Mouse (Mus musculus): Measurements from ENCODE around the gene Inpp5d.

Gene Inpp5d

DNA sequence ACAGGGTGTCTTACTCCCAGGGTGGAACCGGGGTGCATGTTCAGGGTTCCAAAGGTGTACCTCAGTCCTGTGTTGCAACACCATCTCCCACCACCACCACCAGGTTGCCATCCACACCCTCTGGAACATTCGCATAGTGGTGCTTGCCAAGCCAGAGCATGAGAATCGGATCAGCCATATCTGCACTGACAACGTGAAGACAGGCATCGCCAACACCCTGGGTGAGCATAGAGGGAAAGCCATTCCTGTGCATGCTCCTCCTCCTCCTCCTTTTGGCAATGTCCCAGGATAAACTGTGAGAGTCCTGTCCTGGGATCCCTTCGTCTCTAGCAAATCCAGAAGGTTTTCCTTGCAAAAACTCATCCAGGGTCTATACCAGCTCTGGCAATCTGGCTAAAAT, 77.9 kb downstream of the Inpp5d start:
- no peak for DNase-seq (ENCODE audit: extremely low read depth, insufficient read length, low spot score)

DNA sequence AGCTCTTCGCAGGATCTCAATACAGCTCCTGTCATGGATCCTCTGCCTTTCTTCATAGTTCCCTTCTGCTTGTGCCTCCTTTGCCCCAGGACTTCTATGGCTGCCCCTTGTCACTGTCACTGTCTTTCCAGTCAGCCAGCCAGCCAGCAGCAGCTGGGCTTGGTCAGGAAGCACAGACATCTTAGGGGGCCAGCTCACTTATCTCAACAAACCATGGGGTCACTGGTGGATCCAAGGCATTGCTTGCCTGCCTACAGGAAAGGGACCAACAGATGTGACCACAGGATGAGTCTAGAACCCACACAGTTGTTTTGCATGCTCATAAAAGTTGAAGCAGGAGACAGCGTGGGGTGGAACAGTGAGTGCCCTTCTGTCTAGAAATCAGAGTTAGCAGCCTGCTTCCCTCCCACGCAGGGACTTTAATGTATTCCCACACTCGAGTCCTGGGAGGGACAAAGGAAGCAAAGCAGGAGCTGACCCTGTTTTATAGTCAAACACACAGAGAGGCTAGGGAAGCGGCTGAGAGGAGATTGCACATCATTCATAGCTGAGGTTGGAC, 79.9 kb downstream of the Inpp5d start:
- no peak for DNase-seq (ENCODE audit: extremely low read depth, insufficient read length, low spot score)

DNA sequence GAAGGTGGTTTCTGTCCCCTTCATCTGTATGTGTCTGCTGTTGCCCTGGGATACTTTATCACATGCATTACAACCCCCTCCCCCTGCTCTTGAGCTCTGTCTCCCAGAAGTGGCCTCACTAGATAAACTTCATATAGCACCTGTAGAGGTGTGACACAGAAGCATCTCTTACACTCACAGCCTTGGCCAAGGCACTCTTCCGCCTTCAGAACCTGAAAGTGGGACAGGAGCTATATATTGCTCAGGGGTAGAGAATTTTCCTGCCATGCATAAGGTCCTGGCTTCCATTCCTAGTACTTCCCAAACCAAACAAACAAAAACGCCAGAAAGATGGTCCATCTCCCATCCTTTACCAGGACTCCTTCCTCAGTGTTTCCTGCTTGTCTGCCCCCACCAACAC, 84.1 kb downstream of the Inpp5d start:
- no peak for DNase-seq (ENCODE audit: extremely low read depth, insufficient read length, low spot score)

DNA sequence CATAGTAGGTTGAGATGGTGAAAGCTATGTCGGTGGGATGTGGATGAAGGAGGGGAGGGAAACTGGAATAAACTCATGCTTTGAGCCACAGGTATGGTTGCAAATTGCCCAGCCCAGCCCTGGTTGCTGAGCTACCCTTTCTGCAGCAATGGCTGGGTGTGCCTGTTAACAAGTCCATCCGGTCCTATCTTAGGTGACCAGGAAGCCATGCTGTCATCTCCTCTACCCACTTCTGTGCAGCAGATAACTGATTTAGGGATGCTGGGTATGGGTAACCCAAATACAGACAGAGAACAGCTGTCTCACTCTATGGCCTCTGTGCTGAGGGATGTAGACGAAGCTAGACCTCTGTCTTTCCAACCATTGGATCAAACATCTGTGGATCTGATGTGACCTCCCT, 86.2 kb downstream of the Inpp5d start:
- DNase-seq (ENCODE audit: extremely low read depth, insufficient read length, low spot score) = no peak

DNA sequence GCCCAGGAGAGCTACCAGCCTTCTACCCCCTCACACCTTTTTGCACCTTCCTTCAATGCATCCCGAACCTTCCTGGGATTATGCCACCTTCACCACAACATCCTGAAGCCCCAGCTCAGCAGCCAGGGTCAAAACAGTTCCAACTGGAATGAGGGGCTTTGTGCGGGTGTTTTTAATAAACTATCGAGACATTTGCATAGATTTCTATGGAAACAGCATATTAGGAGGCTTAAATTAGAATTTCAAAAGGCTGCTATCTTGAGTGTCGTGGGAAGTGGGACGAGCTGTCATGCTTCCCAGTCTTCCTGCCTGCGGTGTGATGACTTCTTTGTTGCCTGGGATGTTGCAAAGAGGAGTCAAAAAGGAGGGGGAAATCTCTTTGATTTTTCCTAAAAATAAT, 88.9 kb downstream of the Inpp5d start:
- no peak for DNase-seq (ENCODE audit: extremely low read depth, insufficient read length, low spot score)

DNA sequence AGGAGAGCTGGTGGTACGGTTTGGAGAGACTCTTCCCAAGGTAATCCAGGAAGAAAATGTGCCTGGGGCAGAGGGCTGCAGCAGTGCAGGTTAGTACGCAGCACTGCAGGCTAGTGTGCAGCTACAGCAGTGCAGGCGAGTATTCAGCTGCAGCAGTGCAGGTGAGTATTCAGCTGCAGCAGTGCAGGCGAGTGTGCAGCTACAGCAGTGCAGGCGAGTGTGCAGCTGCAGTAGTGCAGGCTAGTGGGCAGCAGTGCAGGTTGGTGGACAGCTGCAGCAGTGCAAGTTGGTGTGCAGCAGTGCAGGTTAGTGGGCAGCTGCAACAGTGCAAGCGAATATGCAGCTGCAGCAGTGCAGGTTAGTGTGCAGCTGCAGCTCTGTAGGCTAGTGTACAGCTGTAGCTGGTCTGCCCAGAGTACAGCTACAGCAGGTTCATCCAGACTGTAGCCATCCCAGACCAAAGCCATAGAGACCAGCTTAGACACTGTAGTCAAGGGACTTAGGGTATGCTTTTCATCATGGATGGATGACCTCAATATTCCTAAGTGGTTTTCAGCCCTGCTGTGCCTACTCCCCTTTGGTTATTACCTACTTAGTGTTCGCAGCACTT, 89.7 kb downstream of the Inpp5d start:
- DNase-seq (ENCODE audit: extremely low read depth, insufficient read length, low spot score) = no peak

DNA sequence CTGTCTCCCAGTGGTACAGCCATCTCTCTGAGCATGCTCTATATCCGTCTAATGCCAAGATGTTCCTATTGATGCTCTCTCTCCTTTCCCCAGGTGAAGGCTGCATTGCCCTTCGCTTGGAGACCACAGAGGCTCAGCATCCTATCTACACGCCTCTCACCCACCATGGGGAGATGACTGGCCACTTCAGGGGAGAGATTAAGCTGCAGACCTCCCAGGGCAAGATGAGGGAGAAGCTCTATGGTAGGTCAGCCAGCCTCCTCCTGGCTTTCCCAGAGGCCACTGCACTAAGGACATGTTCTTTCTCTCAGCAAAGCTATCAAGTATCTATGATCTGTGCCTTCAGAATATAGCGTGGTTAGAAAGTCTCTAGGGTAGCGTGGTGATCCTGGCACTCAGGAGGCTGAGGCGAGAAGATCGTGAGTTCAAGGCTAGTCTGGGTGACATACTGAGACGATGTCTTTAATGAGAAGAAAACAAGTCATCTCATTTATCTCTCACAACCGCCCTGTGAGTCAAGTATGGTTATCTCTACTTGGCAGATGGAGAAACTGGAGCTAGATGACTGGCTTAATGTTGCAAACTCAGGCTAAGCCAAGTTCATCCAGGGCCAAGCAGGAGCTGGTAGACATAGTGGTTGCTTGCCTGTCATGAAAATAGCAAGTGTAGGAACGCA, 92.0 kb downstream of the Inpp5d start:
- no peak for DNase-seq (ENCODE audit: extremely low read depth, insufficient read length, low spot score)

DNA sequence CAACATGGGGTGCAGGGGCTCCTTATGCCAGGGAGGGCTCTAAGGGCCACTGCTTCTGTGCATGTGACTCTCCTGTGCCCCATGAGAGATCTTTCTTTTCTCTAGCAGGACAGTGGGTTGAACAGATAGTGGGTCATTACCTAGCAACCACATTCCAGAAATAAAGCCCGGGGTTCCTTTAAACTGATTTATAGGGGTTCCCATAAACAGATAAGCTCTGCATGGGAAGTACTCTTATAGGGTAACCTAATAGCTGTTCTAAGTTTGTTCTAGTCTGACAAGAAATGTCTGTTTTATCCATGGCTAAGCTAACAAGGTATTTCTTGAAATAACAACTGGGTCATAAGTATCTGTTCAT, 92.5 kb downstream of the Inpp5d start:
- DNase-seq (ENCODE audit: extremely low read depth, insufficient read length, low spot score) = no peak

DNA sequence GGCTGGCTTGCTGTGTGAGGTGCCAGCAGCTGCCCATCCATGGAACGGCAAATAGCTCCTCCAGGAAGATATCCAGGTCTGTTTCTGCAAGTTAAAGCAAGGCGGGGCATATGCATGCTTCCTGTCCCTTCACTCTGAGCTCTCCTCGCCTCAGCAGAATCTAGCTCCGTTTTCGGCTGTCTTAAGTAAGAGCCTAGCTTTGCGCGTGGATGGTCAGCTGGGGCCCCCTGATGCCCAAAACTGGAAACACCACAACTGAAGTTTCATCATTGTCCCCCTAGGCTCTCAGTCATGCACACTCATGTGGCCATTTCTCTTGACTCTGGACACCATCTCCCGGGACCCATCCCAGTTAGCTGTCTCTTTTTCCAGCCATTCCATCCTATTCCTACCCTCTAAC, 101.3 kb downstream of the Inpp5d start:
- DNase-seq (ENCODE audit: extremely low read depth, insufficient read length, low spot score) = peak; percentile 56

DNA sequence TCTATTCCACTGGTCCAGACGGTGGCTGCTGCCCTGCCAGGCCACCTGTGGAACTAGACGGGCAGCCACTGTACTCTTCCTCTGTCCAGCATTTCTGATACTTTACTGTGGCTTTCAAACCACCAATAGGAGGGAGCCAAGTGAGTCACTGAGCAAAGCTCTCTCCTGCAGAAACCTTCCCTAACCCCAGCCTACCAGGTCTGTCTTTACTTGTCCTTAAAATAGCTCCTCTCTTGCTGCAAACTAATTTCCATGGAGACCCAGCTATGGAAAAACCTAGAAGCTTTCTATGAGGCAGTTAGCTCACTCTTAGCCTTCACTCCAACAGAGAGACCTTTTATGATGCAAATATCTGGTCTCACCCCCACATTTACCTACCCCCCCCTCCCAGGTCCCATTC, 102.0 kb downstream of the Inpp5d start:
- DNase-seq (ENCODE audit: extremely low read depth, insufficient read length, low spot score) = peak; percentile 25

DNA sequence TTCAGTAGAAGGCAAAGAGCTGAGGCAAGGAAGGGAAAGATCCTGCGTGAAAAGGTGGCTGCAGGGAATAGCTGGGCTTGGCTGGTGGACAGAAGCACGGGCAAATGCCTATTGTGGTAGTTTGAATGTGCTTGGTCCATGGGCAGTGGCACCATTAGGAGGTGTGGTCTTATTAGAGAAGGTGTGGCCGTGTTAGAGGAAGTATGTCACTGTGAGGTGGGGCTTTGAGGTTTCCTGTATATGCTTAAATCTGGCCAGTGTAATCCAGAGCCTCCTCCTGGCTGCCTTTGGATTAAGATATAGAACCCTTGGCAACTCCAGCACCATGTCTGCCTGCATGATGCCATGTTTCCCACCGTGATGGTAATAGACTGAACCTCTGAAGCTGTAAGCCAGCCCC, 103.2 kb downstream of the Inpp5d start:
- no peak for DNase-seq (ENCODE audit: extremely low read depth, insufficient read length, low spot score)

DNA sequence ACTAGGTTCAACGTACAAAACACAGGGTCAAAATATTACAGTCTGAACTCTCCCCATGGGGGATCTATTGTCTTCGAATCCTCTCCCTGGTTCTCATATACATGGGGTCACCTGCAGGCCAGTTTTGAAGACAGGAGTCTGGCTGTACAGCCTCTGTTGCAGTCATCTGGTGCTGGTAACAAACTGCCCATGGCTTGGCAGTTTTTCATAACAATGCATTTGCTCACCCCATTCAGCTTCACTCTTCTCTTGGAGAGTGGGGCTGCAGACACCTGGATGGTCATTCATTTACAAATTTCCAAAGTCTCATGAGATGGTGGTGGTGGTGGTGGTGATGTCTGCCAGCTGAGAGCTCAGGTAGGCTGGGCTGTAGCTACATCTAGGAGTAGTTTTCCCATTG, 109.0 kb downstream of the Inpp5d start:
- DNase-seq (ENCODE audit: extremely low read depth, insufficient read length, low spot score) = no peak

DNA sequence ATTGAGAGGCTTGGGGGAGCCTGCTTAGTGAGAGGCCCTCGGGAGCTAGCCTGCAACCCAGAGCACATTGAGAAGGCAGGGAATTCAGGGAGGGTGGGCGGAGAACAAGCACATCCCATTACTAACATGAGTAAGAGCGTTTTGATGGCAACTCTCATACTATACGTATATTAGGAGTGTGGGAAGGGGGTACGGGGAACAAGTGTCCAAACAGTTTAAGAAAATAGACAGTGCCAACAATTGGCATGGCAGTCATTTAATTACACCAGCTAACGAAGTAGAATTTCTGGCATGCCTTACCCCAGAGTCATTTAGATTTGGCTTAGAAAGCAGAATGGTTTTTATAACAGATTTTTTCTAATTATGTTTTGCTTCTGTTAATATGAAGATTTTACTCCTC, 109.7 kb downstream of the Inpp5d start:
- no peak for DNase-seq (ENCODE audit: extremely low read depth, insufficient read length, low spot score)

DNA sequence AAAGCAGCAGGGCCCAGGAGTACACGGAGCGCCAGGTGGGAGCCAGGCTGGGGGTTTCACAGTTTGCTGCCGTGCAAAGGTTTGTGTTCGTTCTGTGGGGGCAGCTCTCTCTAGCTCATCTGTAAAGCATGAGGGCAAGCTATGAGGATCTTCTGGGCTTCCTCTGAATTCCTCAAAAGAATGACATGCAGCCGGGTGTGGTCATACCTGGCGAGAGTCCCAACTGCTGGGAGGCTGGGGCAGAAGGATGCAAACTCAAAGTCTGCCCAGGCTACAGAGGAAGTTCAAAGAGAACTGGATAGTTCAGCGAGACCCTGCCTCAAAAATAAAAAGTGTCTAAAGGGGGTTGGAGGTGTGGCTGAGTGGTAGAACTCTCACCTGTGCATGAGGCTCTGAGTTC, 110.2 kb downstream of the Inpp5d start:
- DNase-seq (ENCODE audit: extremely low read depth, insufficient read length, low spot score) = peak; percentile 56

DNA sequence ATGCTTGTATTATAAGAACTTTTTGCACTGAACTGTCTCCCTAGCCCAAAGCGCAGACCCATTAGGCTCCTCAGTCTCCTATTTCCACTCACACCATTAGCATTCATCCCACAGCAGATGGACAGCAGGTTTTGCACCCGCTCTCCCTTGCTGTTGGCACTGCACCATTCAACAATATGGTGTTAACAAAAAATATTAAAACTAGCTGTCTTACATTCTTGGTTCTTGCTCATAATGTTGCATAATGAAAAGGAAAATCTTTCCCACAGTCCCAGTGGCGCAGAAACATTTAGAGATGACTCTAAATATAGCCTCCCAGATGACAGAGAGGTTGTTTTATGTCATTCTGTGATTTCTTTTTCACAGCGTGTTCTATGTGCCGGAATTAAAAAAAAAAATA, 113.1 kb downstream of the Inpp5d start:
- no peak for DNase-seq (ENCODE audit: extremely low read depth, insufficient read length, low spot score)

DNA sequence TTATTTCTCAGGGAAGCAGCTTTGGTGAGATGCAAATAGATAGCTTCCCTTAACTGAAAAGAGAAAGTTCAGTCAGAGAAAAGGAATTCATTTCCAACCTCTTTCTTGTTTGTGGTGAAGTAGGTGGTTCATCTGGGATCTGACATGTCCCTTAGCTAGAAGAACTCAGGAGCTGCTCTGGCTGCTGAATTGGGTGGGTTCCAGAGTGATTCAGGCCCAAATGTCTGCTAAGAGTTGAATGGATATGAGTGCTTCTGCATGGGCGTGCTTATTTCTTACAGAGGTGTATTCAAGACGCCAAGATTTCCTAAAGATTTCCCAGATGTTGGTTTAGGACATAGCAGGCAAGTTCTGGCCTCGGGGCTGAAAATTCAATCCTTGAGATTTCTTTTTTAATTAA, 114.0 kb downstream of the Inpp5d start:
- DNase-seq (ENCODE audit: extremely low read depth, insufficient read length, low spot score) = peak; percentile 51

DNA sequence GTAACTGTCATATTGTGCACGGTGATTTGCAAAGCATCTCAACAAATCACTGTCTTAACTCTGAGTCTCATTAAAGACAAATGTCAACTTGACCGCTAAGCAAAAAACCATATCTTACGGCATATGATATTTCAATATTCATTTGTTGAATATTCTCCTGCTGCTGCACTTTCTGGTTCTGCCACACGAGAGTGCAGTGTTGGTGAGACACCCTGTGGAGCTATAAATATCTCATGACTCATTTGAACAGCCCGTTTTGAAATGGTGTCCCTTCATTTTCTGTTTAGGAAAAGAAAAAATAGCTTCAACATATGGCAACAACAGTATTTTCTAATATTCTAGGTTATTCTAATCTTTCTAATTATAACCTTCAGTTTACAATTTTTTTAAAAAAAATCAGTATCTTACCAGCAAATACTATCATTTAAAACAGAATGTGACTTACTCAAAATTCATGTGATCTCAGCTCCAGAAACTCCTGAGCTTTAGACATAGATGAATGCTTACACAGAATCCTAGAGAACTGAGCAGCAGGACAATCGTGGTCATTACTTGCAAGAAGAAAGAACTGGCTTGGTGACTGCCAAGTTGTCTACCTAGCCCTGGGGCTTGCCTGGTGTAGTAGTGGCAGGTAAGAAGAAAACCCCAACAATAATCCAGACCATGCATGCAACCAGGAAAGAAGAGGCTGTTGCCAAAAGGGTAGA, 120.6 kb downstream of the Inpp5d start:
- DNase-seq (ENCODE audit: extremely low read depth, insufficient read length, low spot score) = peak; percentile 20

DNA sequence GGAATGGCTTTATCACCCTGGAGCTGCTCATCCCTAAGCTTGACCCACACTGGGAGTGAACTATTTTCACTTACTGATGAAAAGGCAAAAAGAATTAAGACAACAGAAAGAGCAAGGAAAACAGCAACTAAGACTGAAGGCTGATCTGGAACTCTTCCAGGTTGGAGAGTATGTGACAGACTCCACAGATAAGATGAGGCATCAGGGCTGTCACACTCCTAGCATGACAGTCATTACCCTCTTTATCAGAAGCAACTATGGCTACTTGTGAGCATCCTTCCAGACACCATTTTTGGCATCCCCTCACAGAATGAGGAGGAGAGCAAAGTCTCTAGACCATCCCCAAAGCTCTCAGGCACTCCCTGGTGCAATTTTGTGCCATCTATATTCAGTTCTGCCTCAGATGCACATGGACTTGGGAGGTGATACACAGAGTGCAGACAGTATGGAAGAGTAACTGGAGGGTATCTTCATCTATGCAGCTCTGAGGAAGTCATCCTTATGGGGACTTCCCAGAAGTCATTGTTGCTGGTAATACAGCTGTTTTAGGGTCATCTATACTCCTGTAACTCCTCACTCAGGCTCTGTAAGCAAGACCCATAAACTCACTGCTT, 129.4 kb downstream of the Inpp5d start:
- DNase-seq (ENCODE audit: extremely low read depth, insufficient read length, low spot score) = no peak

DNA sequence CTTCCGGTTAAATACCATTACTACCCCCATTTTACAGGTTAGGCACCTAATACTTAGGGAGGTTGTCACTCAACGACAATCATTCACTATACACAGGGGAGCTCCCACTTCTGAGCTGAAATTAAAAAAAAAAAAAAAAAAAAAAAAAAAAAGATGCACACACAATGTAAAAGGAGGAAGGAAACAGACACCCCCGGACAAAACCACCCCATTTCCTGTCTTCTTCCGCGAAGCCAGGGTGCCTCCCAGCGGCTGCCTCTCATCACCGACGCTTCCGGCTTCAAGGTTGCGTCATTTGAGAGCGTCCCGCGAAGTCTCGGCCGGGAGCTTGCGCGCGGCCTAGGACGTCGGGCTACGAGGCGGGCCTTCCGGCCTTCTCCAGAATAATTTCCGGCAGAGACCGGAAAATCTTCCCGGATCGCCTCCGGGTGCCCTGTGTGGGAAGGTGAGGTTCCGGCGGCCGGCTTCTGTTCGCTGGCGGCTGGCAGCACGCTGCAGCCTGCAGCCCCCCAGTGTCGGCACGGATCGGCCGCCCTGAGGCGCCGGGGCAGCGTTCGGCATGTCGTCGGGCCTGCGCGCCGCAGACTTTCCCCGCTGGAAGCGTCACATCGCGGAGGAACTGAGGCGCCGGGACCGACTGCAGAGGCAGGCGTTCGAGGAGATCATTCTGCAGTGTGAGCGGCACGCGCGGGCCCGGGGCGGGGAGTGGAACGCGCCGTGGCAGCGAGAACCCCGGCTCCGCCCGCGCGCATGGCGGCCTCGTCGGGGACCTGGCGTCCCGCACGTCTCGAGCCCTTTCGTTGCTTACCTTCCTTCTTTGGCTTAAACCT, 135.7 kb downstream of the Inpp5d start, which contains the start of gene Atg16l1:
Gene Atg16l1, plus strand, starts transcription at position 230 of the 830 bp plus-strand sequence.
- DNase-seq (ENCODE audit: extremely low read depth, insufficient read length, low spot score) = peak; percentile 95

DNA sequence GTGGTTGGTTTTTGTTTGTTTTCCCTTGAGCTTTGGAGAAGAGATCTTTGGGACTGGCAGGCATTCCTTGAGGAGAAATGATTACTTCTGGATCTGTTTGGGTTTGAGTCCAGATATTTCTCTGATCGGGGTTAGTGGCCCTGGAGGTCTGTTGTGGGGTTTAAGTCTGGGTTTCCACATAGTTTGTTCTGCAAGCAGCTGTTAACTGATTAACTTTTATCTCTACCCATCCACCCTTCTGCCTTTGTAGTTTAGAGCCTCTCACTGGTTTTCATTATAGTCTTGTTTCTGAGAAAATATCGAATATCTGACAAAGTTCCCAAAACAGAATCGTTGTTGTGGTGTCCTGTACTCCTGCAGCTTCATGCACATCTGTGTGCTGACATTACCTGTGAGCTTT, 143.7 kb downstream of the Inpp5d start:
- no peak for DNase-seq (ENCODE audit: extremely low read depth, insufficient read length, low spot score)

DNA sequence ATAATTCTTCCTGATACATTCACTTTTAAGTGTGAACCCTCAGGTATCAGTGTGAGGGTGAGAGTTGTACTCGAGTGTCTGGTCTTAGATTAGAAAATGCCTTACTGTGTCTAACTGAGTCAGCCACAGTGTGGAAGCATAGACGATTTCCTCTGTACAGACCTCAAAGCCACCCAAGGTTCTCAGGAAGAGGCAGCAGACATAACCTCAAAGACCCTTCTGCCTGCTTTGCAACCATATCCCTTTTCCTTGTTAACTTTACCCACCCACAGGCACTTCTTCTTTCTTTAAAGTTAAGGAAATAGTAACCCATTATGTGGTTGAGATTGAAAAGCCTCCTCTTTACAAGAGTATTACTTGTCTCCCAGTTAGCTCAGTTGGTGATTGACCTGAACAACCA, 145.6 kb downstream of the Inpp5d start:
- DNase-seq (ENCODE audit: extremely low read depth, insufficient read length, low spot score) = no peak
